22 mouse cellular contexts compared by ENCODE assay signal in genomic region chr15:100050940-100051339, GRCm38 (mm10).
"Had no signal": no experiment of that assay in that cellular context is flagged by ENCODE, and none has a peak within 500 bp of the region (broad histone marks: within the 10 kb centered on the region; RNA-seq: fewer than 3 reads in every experiment).

No protein-coding gene starts in this region.

- H3K27me3 ChIP-seq: lung, embryonic 15.5 days; megakaryocyte, embryonic 14.5 days; midbrain, embryonic 13.5 days; neural tube, embryonic 13.5 days; neural tube, embryonic 15.5 days had no signal

- DNase-seq: liver, postnatal 0 days; lung, adult 2 months; lung, postnatal 14 days; lung, postnatal 36 days; retina, postnatal 1 day; right cerebral cortex, adult 18-20 months; right cerebral cortex, postnatal 25 days; right cerebral cortex, postnatal 4 days; spleen, adult 18-20 months; thymus, adult 2 months; thymus, postnatal 25 days; thymus, postnatal 4 days had no signal

- H3K9ac ChIP-seq: liver, postnatal 0 days; lung, embryonic 15.5 days; midbrain, embryonic 13.5 days; neural tube, embryonic 13.5 days; neural tube, embryonic 15.5 days had no signal

- H3K4me2 ChIP-seq: lung, embryonic 15.5 days; midbrain, embryonic 11.5 days; midbrain, embryonic 13.5 days; neural tube, embryonic 13.5 days; neural tube, embryonic 15.5 days had no signal

- H3K27ac ChIP-seq: lung, embryonic 15.5 days; macrophage; midbrain, embryonic 13.5 days; neural tube, embryonic 13.5 days; neural tube, embryonic 15.5 days had no signal

- ATAC-seq: liver, postnatal 0 days; lung, postnatal 0 days; midbrain, embryonic 13.5 days; midbrain, embryonic 16.5 days had no signal

- H3K4me3 ChIP-seq: lung, embryonic 15.5 days; megakaryocyte, embryonic 14.5 days; midbrain, embryonic 13.5 days; myocyte; neural tube, embryonic 13.5 days; neural tube, embryonic 15.5 days had no signal

- H3K9me3 ChIP-seq: lung, embryonic 15.5 days; megakaryocyte, embryonic 14.5 days; midbrain, embryonic 13.5 days; neural tube, embryonic 13.5 days; neural tube, embryonic 15.5 days had no signal
